Mouse (Mus musculus) stomach, postnatal 0 days (tissue): ENCODE measurements at regions not wholly inside any gene's neighbourhood (a gene's known extent, or its start where the extent isn't known, plus 50 kb on each side); places are given as distances from the start of the nearest gene placed in this dataset.

ENCODE experiments used
- ATAC-seq: fragments of 200-750 bp; cut with Nextera tagmentation; 2 replicates; pipeline ENCODE4 v1.8.0; 2017; ENCODE audit not compliant: low FRiP score, low TSS enrichment
- DNase-seq: peaks from one replicate; pipeline ENCODE4 v3.0.0-alpha.2; 2016; ENCODE audit warnings: low spot score
- H3K27ac ChIP-seq: fragments of 300-500 bp; sonication (generic); replicated peaks from 2 replicates; pipeline ENCODE4 v1.5.1; 2014; ENCODE audit warnings: mild to moderate bottlenecking, control low read depth
- H3K27me3 ChIP-seq: fragments of 300-500 bp; sonication (generic); 2 replicates; pipeline ENCODE4 v1.6.1; 2014; ENCODE audit warnings: low read length; ENCODE audit not compliant: control insufficient read depth, insufficient read depth
- H3K36me3 ChIP-seq: fragments of 300-500 bp; sonication (generic); 2 replicates; pipeline ENCODE4 v1.6.1; 2014; ENCODE audit warnings: low read length, mixed read lengths; ENCODE audit not compliant: control insufficient read depth, insufficient read depth
- H3K4me1 ChIP-seq: fragments of 300-500 bp; sonication (generic); replicated peaks from 2 replicates; pipeline ENCODE4 v1.6.1; 2014; ENCODE audit warnings: antibody characterized with exemption; ENCODE audit not compliant: control insufficient read depth, insufficient read depth
- H3K4me2 ChIP-seq: fragments of 300-500 bp; sonication (generic); replicated peaks from 2 replicates; pipeline ENCODE4 v1.6.1; 2014; ENCODE audit warnings: low read depth, mild to moderate bottlenecking, control low read depth, moderate library complexity
- H3K4me3 ChIP-seq: fragments of 300-500 bp; sonication (generic); 2 replicates; pipeline ENCODE4 v1.5.1; 2014; ENCODE audit warnings: low read depth, low read length, control low read depth
- H3K9ac ChIP-seq: fragments of 300-500 bp; sonication (generic); 2 replicates; pipeline ENCODE4 v1.6.1; 2014; ENCODE audit warnings: mild to moderate bottlenecking, low read length, control low read depth, mixed read lengths
- H3K9me3 ChIP-seq: fragments of 300-500 bp; sonication (generic); 2 replicates; pipeline ENCODE4 v1.6.1; 2016; ENCODE audit warnings: low read length; ENCODE audit not compliant: control insufficient read depth
- CTCF ChIP-seq: IDR thresholded peaks from 2 replicates; pipeline ENCODE4 v1.5.1; 2016; ENCODE audit warnings: antibody characterized with exemption, low read depth, mild to moderate bottlenecking, moderate library complexity
- EP300 ChIP-seq: optimal IDR thresholded peaks from 2 replicates; pipeline ENCODE3; 2016; ENCODE audit warnings: antibody characterized with exemption
- WGBS: fragments of 180-500 bp; shearing (Covaris S2); extraction: QIAGEN DNeasy Blood & Tissue Kit; methylation state at CpG from one replicate; pipeline ENCODE4 v1.1.7; 2014; 5-methylcytosine and 5-hydroxymethylcytosine counted together

DNA sequence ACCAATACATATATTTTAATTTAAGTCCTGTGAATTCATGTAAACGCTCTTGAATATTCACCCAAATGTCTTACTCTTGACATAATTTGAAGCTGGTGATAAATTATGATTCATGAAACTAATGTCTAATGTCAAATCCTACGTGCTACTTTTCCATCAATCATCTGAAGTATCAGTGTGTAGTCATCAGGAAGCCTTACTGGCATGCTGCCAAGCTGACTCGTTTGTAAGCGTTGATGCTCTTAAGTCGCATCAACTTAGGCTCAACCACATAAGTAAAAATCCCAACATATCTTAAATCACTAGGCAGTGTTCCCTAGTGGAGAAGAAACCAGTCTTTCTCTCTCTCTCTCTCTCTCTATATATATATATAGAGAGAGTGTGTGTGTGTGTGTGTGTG, 58.2 kb upstream of the B430305J03Rik start:
- ATAC-seq (no peak), DNase-seq (no peak)
- Histone ChIP-seq H3K36me3 (no peaks in the 10 kb centered on the region), H3K9ac (no peak overlapping the region), H3K4me2 (no peak overlapping the region), H3K27me3 (no peaks in the 10 kb centered on the region), H3K27ac (no peak overlapping the region), H3K9me3 (no peaks in the 10 kb centered on the region), H3K4me1 (no peaks in the 10 kb centered on the region), H3K4me3 (no peak overlapping the region)
- TF ChIP-seq EP300: no peak
- no peak for TF ChIP-seq CTCF
- 29% methylated on average over 5 of the region's 5 CpGs for WGBS

DNA sequence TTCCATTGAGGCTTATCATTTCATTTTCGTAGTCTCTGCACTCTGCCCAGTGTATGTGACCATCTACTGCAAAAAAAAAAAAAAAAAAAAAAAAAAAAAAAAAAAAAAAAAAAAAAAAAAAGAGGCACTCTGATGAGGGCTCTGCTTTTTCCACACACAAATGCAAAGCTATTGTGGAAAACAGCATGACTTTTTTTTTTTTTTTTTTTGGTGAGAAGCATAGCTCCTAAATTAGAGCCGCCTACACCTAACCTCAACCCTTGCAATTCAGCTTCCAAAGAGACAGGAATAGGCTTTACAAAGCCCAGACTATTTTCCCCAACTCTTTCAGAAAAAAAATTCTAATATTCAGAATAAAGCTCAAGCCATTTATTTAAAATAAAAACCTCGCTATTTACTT, 54.0 kb upstream of the B430305J03Rik start:
- Histone ChIP-seq H3K9ac (no peak overlapping the region), H3K27ac (no peak overlapping the region), H3K4me1 (no peaks in the 10 kb centered on the region), H3K4me2 (no peak overlapping the region), H3K9me3 (no peaks in the 10 kb centered on the region), H3K27me3 (no peaks in the 10 kb centered on the region), H3K4me3 (no peak overlapping the region), H3K36me3 (no peaks in the 10 kb centered on the region)
- no peak for TF ChIP-seq CTCF
- TF ChIP-seq EP300: no peak
- ATAC-seq (no peak), DNase-seq (no peak)
- WGBS: 68% methylated on average over 3 of the region's 3 CpGs

DNA sequence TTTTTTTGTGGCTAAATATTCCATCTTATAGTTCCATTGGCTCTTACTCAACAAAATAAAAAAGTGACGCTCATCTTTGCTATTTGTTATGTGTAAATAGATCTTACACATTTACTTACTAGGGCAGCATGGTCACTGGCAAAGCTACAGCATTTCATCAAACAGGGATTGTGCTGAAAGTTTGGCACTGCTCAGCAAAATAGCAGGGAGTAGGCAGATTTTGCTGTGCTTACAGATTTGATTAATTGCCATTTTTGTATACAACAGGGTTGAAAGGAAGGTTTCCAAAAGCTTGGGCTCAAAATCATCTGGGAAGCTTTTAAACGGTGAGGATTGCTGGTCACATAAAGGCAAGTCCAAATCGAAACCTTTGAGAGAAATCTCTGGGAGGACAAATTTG, 52.3 kb upstream of the B430305J03Rik start:
- Histone ChIP-seq H3K4me3 (no peak overlapping the region), H3K27me3 (no peaks in the 10 kb centered on the region)

More for the DNA sequence above, 52.3 kb upstream of the B430305J03Rik start:
- H3K4me2 ChIP-seq: no peak overlapping the region
- no peaks in the 10 kb centered on the region for H3K4me1 ChIP-seq
- 43% methylated on average over 3 of the region's 3 CpGs for WGBS
- H3K36me3 ChIP-seq: no peaks in the 10 kb centered on the region
- no peak overlapping the region for H3K9ac ChIP-seq
- ATAC-seq (no peak), DNase-seq (no peak)
- no peaks in the 10 kb centered on the region for H3K9me3 ChIP-seq
- TF ChIP-seq CTCF (no peak), EP300 (no peak)
- H3K27ac ChIP-seq: no peak overlapping the region
